Mouse (Mus musculus): ENCODE results near the gene Gm11563. TPM values are rescaled to one million over a fixed set of nuclear protein-coding genes. Genes with fewer than 3 reads are reported as not detected.
"Not testable (repeated sequence)": the region's sequence is repeated elsewhere in the genome, so short reads cannot be mapped to it uniquely, and the experiment has no call there.

The Gm11563 gene
- polyA plus RNA-seq, 1 experiment from 2014 or later, result not detected

GRCm38 (mm10) chr11:99646444-99646843 is 12.3 kb downstream of the Gm11563 start:
- Histone ChIP-seq H3K4me3 (ENCODE audit: low read depth, low read length) (no peak overlapping the region), H3K27ac (ENCODE audit: low read length) (no peak overlapping the region), H3K4me2 (replicated peaks; ENCODE audit: low read depth, low read length) (no peak overlapping the region), H3K36me3 (ENCODE audit: control insufficient read depth, insufficient read depth, low read length) (no peaks in the 10 kb centered on the region), H3K9ac (replicated peaks; ENCODE audit: low read depth, low read length) (no peak overlapping the region), H3K9me3 (ENCODE audit: control insufficient read depth, low read depth, low read length) (no peaks in the 10 kb centered on the region), H3K27me3 (ENCODE audit: control insufficient read depth, insufficient read depth, low read length) (no peaks in the 10 kb centered on the region), H3K4me1 (ENCODE audit: control insufficient read depth, insufficient read depth, low read length) (no peaks in the 10 kb centered on the region)
- WGBS, result 86% methylated on average over 15 of the region's 15 CpGs
- ATAC-seq (ENCODE audit: insufficient number of reproducible peaks, insufficient read depth, low FRiP score, low read depth), result no peak

- Histone ChIP-seq H3K4me1 (ENCODE audit: control insufficient read depth, insufficient read depth, low read length) (no peaks in the 10 kb centered on the region), H3K9me3 (ENCODE audit: control insufficient read depth, low read depth, low read length) (no peaks in the 10 kb centered on the region), H3K36me3 (ENCODE audit: control insufficient read depth, insufficient read depth, low read length) (no peaks in the 10 kb centered on the region), H3K9ac (replicated peaks; ENCODE audit: low read depth, low read length) (no peak overlapping the region), H3K27ac (ENCODE audit: low read length) (no peak overlapping the region), H3K4me2 (replicated peaks; ENCODE audit: low read depth, low read length) (no peak overlapping the region), H3K27me3 (ENCODE audit: control insufficient read depth, insufficient read depth, low read length) (no peaks in the 10 kb centered on the region), H3K4me3 (ENCODE audit: low read depth, low read length) (no peak overlapping the region)
- no peak for ATAC-seq (ENCODE audit: insufficient number of reproducible peaks, insufficient read depth, low FRiP score, low read depth)
- 77% methylated on average over 3 of the region's 3 CpGs for WGBS
Measured at GRCm38 (mm10) chr11:99644351-99644750, 14.4 kb downstream of the Gm11563 start.

- H3K36me3 ChIP-seq (ENCODE audit: control insufficient read depth, insufficient read depth, low read length); ATAC-seq (ENCODE audit: insufficient number of reproducible peaks, insufficient read depth, low FRiP score, low read depth); H3K4me3 ChIP-seq (ENCODE audit: low read depth, low read length); H3K4me2 ChIP-seq (replicated peaks; ENCODE audit: low read depth, low read length); H3K27me3 ChIP-seq (ENCODE audit: control insufficient read depth, insufficient read depth, low read length); H3K27ac ChIP-seq (ENCODE audit: low read length); H3K9me3 ChIP-seq (ENCODE audit: control insufficient read depth, low read depth, low read length); H3K9ac ChIP-seq (replicated peaks; ENCODE audit: low read depth, low read length); H3K4me1 ChIP-seq (ENCODE audit: control insufficient read depth, insufficient read depth, low read length): not testable (repeated sequence)
- WGBS, result 86% methylated on average over 9 of the region's 9 CpGs
Measured at GRCm38 (mm10) chr11:99643635-99644139, 15.1 kb downstream of the Gm11563 start, which contains the start of gene Krtap4-7. Gene Krtap4-7 (minus strand): TSS chr11:99644089.

- no peak overlapping the region for H3K4me3 ChIP-seq (ENCODE audit: low read depth, low read length)
- no peak overlapping the region for H3K4me2 ChIP-seq (replicated peaks; ENCODE audit: low read depth, low read length)
- no peak overlapping the region for H3K27ac ChIP-seq (ENCODE audit: low read length)
- ATAC-seq (ENCODE audit: insufficient number of reproducible peaks, insufficient read depth, low FRiP score, low read depth), result no peak
- no peak overlapping the region for H3K9ac ChIP-seq (replicated peaks; ENCODE audit: low read depth, low read length)
- 31% methylated on average over 1 of the region's 1 CpGs for WGBS
- no peaks in the 10 kb centered on the region for H3K36me3 ChIP-seq (ENCODE audit: control insufficient read depth, insufficient read depth, low read length)
- H3K4me1 ChIP-seq (ENCODE audit: control insufficient read depth, insufficient read depth, low read length), result no peaks in the 10 kb centered on the region
- H3K27me3 ChIP-seq (ENCODE audit: control insufficient read depth, insufficient read depth, low read length), result no peaks in the 10 kb centered on the region
- no peaks in the 10 kb centered on the region for H3K9me3 ChIP-seq (ENCODE audit: control insufficient read depth, low read depth, low read length)
Measured at GRCm38 (mm10) chr11:99640926-99641325, 17.8 kb downstream of the Gm11563 start.

GRCm38 (mm10) chr11:99637086-99637485 is 21.7 kb downstream of the Gm11563 start:
- Histone ChIP-seq H3K4me2 (replicated peaks; ENCODE audit: low read depth, low read length) (no peak overlapping the region), H3K27ac (ENCODE audit: low read length) (no peak overlapping the region), H3K36me3 (ENCODE audit: control insufficient read depth, insufficient read depth, low read length) (no peaks in the 10 kb centered on the region), H3K9ac (replicated peaks; ENCODE audit: low read depth, low read length) (no peak overlapping the region), H3K9me3 (ENCODE audit: control insufficient read depth, low read depth, low read length) (no peaks in the 10 kb centered on the region), H3K27me3 (ENCODE audit: control insufficient read depth, insufficient read depth, low read length) (no peaks in the 10 kb centered on the region), H3K4me3 (ENCODE audit: low read depth, low read length) (no peak overlapping the region), H3K4me1 (ENCODE audit: control insufficient read depth, insufficient read depth, low read length) (no peaks in the 10 kb centered on the region)
- no peak for ATAC-seq (ENCODE audit: insufficient number of reproducible peaks, insufficient read depth, low FRiP score, low read depth)
- WGBS, result 67% methylated on average over 1 of the region's 1 CpGs

- no peak for ATAC-seq (ENCODE audit: insufficient number of reproducible peaks, insufficient read depth, low FRiP score, low read depth)
Measured at GRCm38 (mm10) chr11:99634653-99635134, 24.1 kb downstream of the Gm11563 start, which contains the start of gene Krtap4-2. Gene Krtap4-2 (minus strand): TSS chr11:99635084.

GRCm38 (mm10) chr11:99633293-99633692 is 25.5 kb downstream of the Gm11563 start:
- no peaks in the 10 kb centered on the region for H3K4me1 ChIP-seq (ENCODE audit: control insufficient read depth, insufficient read depth, low read length)
- no peak overlapping the region for H3K4me2 ChIP-seq (replicated peaks; ENCODE audit: low read depth, low read length)
- 72% methylated on average over 2 of the region's 2 CpGs for WGBS
- no peaks in the 10 kb centered on the region for H3K9me3 ChIP-seq (ENCODE audit: control insufficient read depth, low read depth, low read length)
- ATAC-seq (ENCODE audit: insufficient number of reproducible peaks, insufficient read depth, low FRiP score, low read depth), result no peak
- no peak overlapping the region for H3K4me3 ChIP-seq (ENCODE audit: low read depth, low read length)
- no peaks in the 10 kb centered on the region for H3K27me3 ChIP-seq (ENCODE audit: control insufficient read depth, insufficient read depth, low read length)
- no peak overlapping the region for H3K27ac ChIP-seq (ENCODE audit: low read length)
- H3K36me3 ChIP-seq (ENCODE audit: control insufficient read depth, insufficient read depth, low read length), result no peaks in the 10 kb centered on the region
- H3K9ac ChIP-seq (replicated peaks; ENCODE audit: low read depth, low read length), result no peak overlapping the region

More at GRCm38 (mm10) chr11:99634653-99635134, 24.1 kb downstream of the Gm11563 start, which contains the start of gene Krtap4-2:
- Histone ChIP-seq H3K36me3 (ENCODE audit: control insufficient read depth, insufficient read depth, low read length) (no peaks in the 10 kb centered on the region), H3K4me3 (ENCODE audit: low read depth, low read length) (no peak within 1 kb of the TSS), H3K4me2 (replicated peaks; ENCODE audit: low read depth, low read length) (no peak within 1 kb of the TSS), H3K27me3 (ENCODE audit: control insufficient read depth, insufficient read depth, low read length) (no peaks in the 10 kb centered on the region), H3K4me1 (ENCODE audit: control insufficient read depth, insufficient read depth, low read length) (no peaks in the 10 kb centered on the region), H3K27ac (ENCODE audit: low read length) (no peak within 1 kb of the TSS), H3K9me3 (ENCODE audit: control insufficient read depth, low read depth, low read length) (no peaks in the 10 kb centered on the region), H3K9ac (replicated peaks; ENCODE audit: low read depth, low read length) (no peak within 1 kb of the TSS)
- 30% methylated on average over 8 of the region's 8 CpGs for WGBS

GRCm38 (mm10) chr11:99630890-99631289 is 27.9 kb downstream of the Gm11563 start:
- H3K4me3 ChIP-seq (ENCODE audit: low read depth, low read length), result no peak overlapping the region
- WGBS, result 62% methylated on average over 3 of the region's 3 CpGs
- H3K27ac ChIP-seq (ENCODE audit: low read length), result no peak overlapping the region
- no peak overlapping the region for H3K9ac ChIP-seq (replicated peaks; ENCODE audit: low read depth, low read length)
- H3K4me1 ChIP-seq (ENCODE audit: control insufficient read depth, insufficient read depth, low read length), result no peaks in the 10 kb centered on the region
- H3K27me3 ChIP-seq (ENCODE audit: control insufficient read depth, insufficient read depth, low read length), result no peaks in the 10 kb centered on the region
- no peak overlapping the region for H3K4me2 ChIP-seq (replicated peaks; ENCODE audit: low read depth, low read length)
- H3K9me3 ChIP-seq (ENCODE audit: control insufficient read depth, low read depth, low read length), result no peaks in the 10 kb centered on the region
- no peak for ATAC-seq (ENCODE audit: insufficient number of reproducible peaks, insufficient read depth, low FRiP score, low read depth)
- H3K36me3 ChIP-seq (ENCODE audit: control insufficient read depth, insufficient read depth, low read length), result no peaks in the 10 kb centered on the region

- no peak for ATAC-seq (ENCODE audit: insufficient number of reproducible peaks, insufficient read depth, low FRiP score, low read depth)
- WGBS, result 83% methylated on average over 4 of the region's 4 CpGs
Measured at GRCm38 (mm10) chr11:99628138-99628537, 30.6 kb downstream of the Gm11563 start, which contains the start of gene Krtap4-1. Gene Krtap4-1 (minus strand): TSS chr11:99628238.

More at GRCm38 (mm10) chr11:99628138-99628537, 30.6 kb downstream of the Gm11563 start, which contains the start of gene Krtap4-1:
- no peak within 1 kb of the TSS for H3K27ac ChIP-seq (ENCODE audit: low read length)
- no peak within 1 kb of the TSS for H3K4me2 ChIP-seq (replicated peaks; ENCODE audit: low read depth, low read length)
- H3K9ac ChIP-seq (replicated peaks; ENCODE audit: low read depth, low read length), result no peak within 1 kb of the TSS
- H3K9me3 ChIP-seq (ENCODE audit: control insufficient read depth, low read depth, low read length), result no peaks in the 10 kb centered on the region
- no peaks in the 10 kb centered on the region for H3K27me3 ChIP-seq (ENCODE audit: control insufficient read depth, insufficient read depth, low read length)
- no peak within 1 kb of the TSS for H3K4me3 ChIP-seq (ENCODE audit: low read depth, low read length)
- H3K4me1 ChIP-seq (ENCODE audit: control insufficient read depth, insufficient read depth, low read length), result no peaks in the 10 kb centered on the region
- H3K36me3 ChIP-seq (ENCODE audit: control insufficient read depth, insufficient read depth, low read length), result no peaks in the 10 kb centered on the region
